ENCODE assay signal across 16 mouse cellular contexts in the genomic region with DNA sequence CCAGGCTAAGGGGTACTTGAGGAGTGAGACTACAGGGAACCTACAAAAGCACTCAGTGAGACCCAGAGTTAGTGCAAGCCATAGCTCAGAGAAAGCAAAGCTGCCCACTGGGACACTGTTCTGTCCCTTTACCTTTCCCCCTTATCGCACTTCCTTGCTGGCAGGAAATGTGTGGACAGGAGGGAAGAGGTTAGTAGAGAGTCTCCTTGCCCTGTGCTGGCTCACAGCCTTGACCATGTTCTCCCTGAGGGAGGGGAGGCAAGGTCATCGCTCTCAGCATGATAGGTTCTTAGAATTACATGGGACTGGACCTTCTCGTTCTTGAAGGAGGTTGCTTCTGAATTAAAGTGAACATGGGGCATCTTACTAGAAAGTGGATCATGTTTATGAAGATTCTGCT.
"Had no signal": no experiment of that assay in that cellular context is flagged by ENCODE, and none has a peak within 500 bp of the region (broad histone marks: within the 10 kb centered on the region; RNA-seq: fewer than 3 reads in every experiment).

No protein-coding gene starts in this region.

- H3K36me3 ChIP-seq: limb, embryonic 12.5 days; liver, embryonic 13.5 days; lung, embryonic 15.5 days; midbrain, embryonic 15.5 days; neural tube, embryonic 12.5 days had no signal

- H3K4me1 ChIP-seq: liver, embryonic 13.5 days; megakaryocyte, embryonic 14.5 days; midbrain, embryonic 15.5 days; neural tube, embryonic 12.5 days had no signal

- H3K27ac ChIP-seq: left cerebral cortex, adult 2 months; limb, embryonic 12.5 days; liver, embryonic 13.5 days; lung, embryonic 15.5 days; macrophage; midbrain, embryonic 15.5 days; neural tube, embryonic 12.5 days had no signal

- DNase-seq: kidney, postnatal 14 days; liver; liver, embryonic 13.5 days; liver, postnatal 0 days; lung, postnatal 14 days; spleen, adult 18-20 months; thymus, adult 18-20 months; thymus, postnatal 25 days had no signal

- ATAC-seq: liver, postnatal 0 days; midbrain, embryonic 15.5 days had no signal

- H3K4me3 ChIP-seq: left cerebral cortex, adult 2 months; limb, embryonic 12.5 days; liver, embryonic 13.5 days; lung, embryonic 15.5 days; megakaryocyte, embryonic 14.5 days; midbrain, embryonic 15.5 days; neural tube, embryonic 12.5 days had no signal

- H3K9me3 ChIP-seq: limb, embryonic 12.5 days; liver, embryonic 13.5 days; lung, embryonic 15.5 days; megakaryocyte, embryonic 14.5 days; midbrain, embryonic 15.5 days; neural tube, embryonic 12.5 days had no signal

- H3K9ac ChIP-seq: limb, embryonic 12.5 days; liver, embryonic 13.5 days; liver, postnatal 0 days; lung, embryonic 15.5 days; midbrain, embryonic 15.5 days; neural tube, embryonic 12.5 days had no signal

- H3K27me3 ChIP-seq: limb, embryonic 12.5 days; liver, embryonic 13.5 days; lung, embryonic 15.5 days; megakaryocyte, embryonic 14.5 days; midbrain, embryonic 15.5 days; neural tube, embryonic 12.5 days had no signal

- H3K4me2 ChIP-seq: limb, embryonic 12.5 days; liver, embryonic 13.5 days; lung, embryonic 15.5 days; midbrain, embryonic 11.5 days; midbrain, embryonic 15.5 days; neural tube, embryonic 12.5 days had no signal
